16 mouse cellular contexts compared by ENCODE assay signal in the genomic region with DNA sequence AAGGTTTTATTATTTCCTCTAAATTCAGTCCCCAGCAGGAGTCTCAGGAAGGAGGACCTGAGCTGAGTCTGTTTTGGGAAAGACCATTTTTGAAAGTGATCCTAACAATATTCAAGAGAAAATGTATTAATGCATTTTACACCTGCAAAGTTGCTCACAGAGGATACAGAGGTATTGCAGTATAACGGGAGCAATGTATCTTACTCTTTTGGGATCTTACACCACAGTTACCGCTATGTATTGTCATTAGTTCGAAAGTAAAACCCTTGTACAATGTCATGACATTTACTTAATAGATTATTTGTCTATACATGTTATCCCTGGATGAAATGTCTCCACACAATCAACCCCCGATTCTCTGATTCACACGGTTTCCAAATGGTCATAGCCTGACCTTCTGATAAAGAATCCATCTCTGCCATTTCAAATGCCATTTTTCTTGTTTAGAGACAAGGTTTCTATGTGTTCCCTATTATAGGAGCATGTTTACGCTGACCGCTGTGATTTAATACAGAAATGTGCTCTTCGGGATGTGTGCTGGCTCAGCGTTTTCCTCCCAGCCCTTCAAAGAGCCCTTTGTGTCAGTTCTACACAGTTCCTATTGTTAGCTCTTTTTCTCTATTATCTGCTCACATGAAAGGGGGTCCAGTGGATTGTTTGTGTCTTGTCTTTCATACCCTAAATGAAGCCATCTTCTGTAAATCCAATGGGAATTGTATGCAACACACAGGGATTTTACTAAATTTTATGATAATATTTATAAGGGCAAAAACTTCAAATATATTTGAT. TPM values are rescaled to one million over a fixed set of nuclear protein-coding genes. Genes with fewer than 3 reads are reported as not detected.
DNase-seq lines count a peak whose midpoint lies in the region; ATAC-seq lines count a peak whose summit lies in the region.
"Had no signal": no experiment of that assay in that cellular context is flagged by ENCODE, and none has a peak within 500 bp of the region (broad histone marks: within the 10 kb centered on the region; RNA-seq: fewer than 3 reads in every experiment).

No protein-coding gene starts in this region.

- no peak overlapping the region for H3K9ac ChIP-seq in hindbrain, embryonic 16.5 days (ENCODE audit: low read depth, low read length)
- no peak overlapping the region for H3K9ac ChIP-seq in neural tube, embryonic 15.5 days (replicated peaks)
- H3K9ac ChIP-seq: heart, embryonic 15.5 days had no signal

- H3K4me3 ChIP-seq in hindbrain, embryonic 16.5 days (ENCODE audit: low read length): no peak overlapping the region
- H3K4me3 ChIP-seq in neural tube, embryonic 15.5 days (replicated peaks): no peak overlapping the region
- H3K4me3 ChIP-seq: heart, embryonic 15.5 days had no signal

- H3K9me3 ChIP-seq in hindbrain, embryonic 16.5 days (ENCODE audit: control insufficient read depth, low read length): no peaks in the 10 kb centered on the region
- no peaks in the 10 kb centered on the region for H3K9me3 ChIP-seq in neural tube, embryonic 15.5 days (replicated peaks)
- H3K9me3 ChIP-seq: heart, embryonic 15.5 days had no signal

- peak; percentile 69 for ATAC-seq in hindbrain, embryonic 16.5 days
- peak; percentile 66; the same call in 1 of the 2 replicates for ATAC-seq in neural tube, embryonic 15.5 days (ENCODE audit: low FRiP score)

- no peaks in the 10 kb centered on the region for H3K27me3 ChIP-seq in hindbrain, embryonic 16.5 days (replicated peaks; ENCODE audit: control insufficient read depth, insufficient read depth, low read length)
- H3K27me3 ChIP-seq in neural tube, embryonic 15.5 days (replicated peaks): no peaks in the 10 kb centered on the region
- H3K27me3 ChIP-seq: heart, embryonic 15.5 days had no signal

- peak overlapping the region; percentile 38 for H3K4me2 ChIP-seq in hindbrain, embryonic 16.5 days (ENCODE audit: low read length)
- peak overlapping the region; percentile 13; the same call in 1 of the 2 replicates for H3K4me2 ChIP-seq in neural tube, embryonic 15.5 days
- H3K4me2 ChIP-seq: heart, embryonic 15.5 days had no signal

- H3K27ac ChIP-seq in hindbrain, embryonic 16.5 days (ENCODE audit: low read depth, low read length): no peak overlapping the region
- no peak overlapping the region for H3K27ac ChIP-seq in neural tube, embryonic 15.5 days (replicated peaks)
- H3K27ac ChIP-seq: heart, embryonic 15.5 days had no signal

- peak; percentile 10 to 26 for DNase-seq in layer of hippocampus, adult 8-10 months (ENCODE audit: low spot score in 2 of 2)
- no peak for DNase-seq in layer of hippocampus, postnatal 10 days (ENCODE audit: low spot score in 2 of 2)
- peak; percentile 45 for DNase-seq in embryo, embryonic 10.5 days (ENCODE audit: low spot score)
- no peak for DNase-seq in thymus, postnatal 36 days
- DNase-seq in right cerebral cortex, postnatal 14 days: no peak
- DNase-seq: kidney, postnatal 4 days had no signal

- 22% methylated on average over 9 of the region's 9 CpGs for WGBS in hindbrain, embryonic 16.5 days
- 17% methylated on average over 9 of the region's 9 CpGs for WGBS in neural tube, embryonic 15.5 days

- H3K36me3 ChIP-seq in hindbrain, embryonic 16.5 days (ENCODE audit: control insufficient read depth, insufficient read depth, low read length): no peaks in the 10 kb centered on the region
- no peaks in the 10 kb centered on the region for H3K36me3 ChIP-seq in neural tube, embryonic 15.5 days
- H3K36me3 ChIP-seq: heart, embryonic 15.5 days had no signal

- H3K4me1 ChIP-seq in hindbrain, embryonic 16.5 days (ENCODE audit: control insufficient read depth, insufficient read depth, low read depth, low read length): peaks cover 2% of the 10 kb centered on the region
- peaks cover 7% of the 10 kb centered on the region; the same call in 1 of the 2 replicates for H3K4me1 ChIP-seq in neural tube, embryonic 15.5 days
- H3K4me1 ChIP-seq: heart, embryonic 15.5 days had no signal

RNA-seq across cellular contexts. Expression of a gene that starts 37.4 kb away (rescaled TPM):
- 100 to 1,000 TPM; 165 to 213 (median 188) TPM for total RNA-seq in layer of hippocampus, adult 8-10 months (2022)
- 100 to 1,000 TPM; 130 to 147 TPM for total RNA-seq in layer of hippocampus, postnatal 10 days (2021)
- 50.8 and 55.2 TPM in 2 replicates for polyA plus RNA-seq in hindbrain, embryonic 16.5 days (2015; fragmentation: Nextera tagmentation; extraction: Ambion mirVana)
- polyA plus RNA-seq in neural tube, embryonic 15.5 days (2015; fragmentation: Nextera tagmentation; extraction: Ambion mirVana): 50.7 and 56.5 TPM in 2 replicates

RNA-seq across cellular contexts. Expression of a gene that starts 56.9 kb away (rescaled TPM):
- not detected for total RNA-seq in layer of hippocampus, adult 8-10 months (2022)
- total RNA-seq in layer of hippocampus, postnatal 10 days (2021): not detected
- polyA plus RNA-seq in hindbrain, embryonic 16.5 days (2015; fragmentation: Nextera tagmentation; extraction: Ambion mirVana): not detected in 2 replicates
- not detected in 2 replicates for polyA plus RNA-seq in neural tube, embryonic 15.5 days (2015; fragmentation: Nextera tagmentation; extraction: Ambion mirVana)
- total RNA-seq: adrenal gland, postnatal 4 days; gastrocnemius, adult 8-10 months had no signal
- polyA plus RNA-seq: cerebellum, adult 2 months; embryonic facial prominence, embryonic 14.5 days; heart, embryonic 15.5 days; limb, embryonic 14.5 days; lung, embryonic 16.5 days; small intestine, adult 2 months had no signal

Comparison
In these comparisons a context has a peak if more than half of its experiments do, and no peak if none do; other contexts are left out.
1. DNase-seq: peak in layer of hippocampus, adult 8-10 months (2 of 2) and embryo, embryonic 10.5 days (single experiment); none in layer of hippocampus, postnatal 10 days (0 of 2), thymus, postnatal 36 days (0 of 2) and right cerebral cortex, postnatal 14 days (single experiment).